Mouse (Mus musculus) left cerebral cortex, adult 2 months (tissue): ENCODE data around the gene Prr15. TPM values are rescaled to one million over a fixed set of nuclear protein-coding genes. Genes with fewer than 3 reads are reported as not detected.

Source experiments
- DNase-seq, 2 experiments: peaks; one replicate each; pipeline ENCODE4 v3.0.0; 2021 to 2022; ENCODE audit warnings: low spot score in 2 of 2, mixed read lengths in 1 of 2; ENCODE audit errors: extremely low spot score in 1 of 2
- H3K27ac ChIP-seq: fragments of 200-600 bp; 2 replicates; pipeline ENCODE4 v1.8.1; 2022
- H3K4me3 ChIP-seq: fragments of 200-600 bp; 2 replicates; pipeline ENCODE4 v1.8.1; 2022
- CTCF ChIP-seq: fragments of 200-600 bp; IDR thresholded peaks from 2 replicates; pipeline ENCODE4 v1.8.1; 2022; ENCODE audit warnings: antibody characterized with exemption, mild to moderate bottlenecking, moderate library complexity
- intact Hi-C: fragments of 180-260 bp; cut with DNase I; formaldehyde crosslinking; loops from one replicate; pipeline ENCODE4 v1.15.1; 2025
- total RNA-seq, 2 experiments: library from RNA; stranded (reverse); gene quantifications; 2 replicates each; pipeline ENCODE4 v1.2.3; 2021

The Prr15 gene
- total RNA-seq, 2 experiments from 2014 or later = 2.0 to 2.9 TPM

- DNase-seq = no peak
- Histone ChIP-seq H3K27ac (no peak overlapping the region), H3K4me3 (no peak overlapping the region)
- intact Hi-C loops = no loop called here
- no peak for TF ChIP-seq CTCF
These were observed 19.9 kb upstream of the Prr15 start for GRCm38 (mm10) chr6:54305777-54306176.

GRCm38 (mm10) chr6:54313071-54313470, 12.6 kb upstream of the Prr15 start:
- intact Hi-C loops = no loop called here
- DNase-seq = no peak
- no peak overlapping the region for H3K4me3 ChIP-seq
- no peak for TF ChIP-seq CTCF
- no peak overlapping the region for H3K27ac ChIP-seq

GRCm38 (mm10) chr6:54318618-54319017, 7.0 kb upstream of the Prr15 start:
- no peak overlapping the region for H3K4me3 ChIP-seq
- TF ChIP-seq CTCF = no peak
- DNase-seq = no peak
- no peak overlapping the region for H3K27ac ChIP-seq
- intact Hi-C loops = no loop called here

DNA sequence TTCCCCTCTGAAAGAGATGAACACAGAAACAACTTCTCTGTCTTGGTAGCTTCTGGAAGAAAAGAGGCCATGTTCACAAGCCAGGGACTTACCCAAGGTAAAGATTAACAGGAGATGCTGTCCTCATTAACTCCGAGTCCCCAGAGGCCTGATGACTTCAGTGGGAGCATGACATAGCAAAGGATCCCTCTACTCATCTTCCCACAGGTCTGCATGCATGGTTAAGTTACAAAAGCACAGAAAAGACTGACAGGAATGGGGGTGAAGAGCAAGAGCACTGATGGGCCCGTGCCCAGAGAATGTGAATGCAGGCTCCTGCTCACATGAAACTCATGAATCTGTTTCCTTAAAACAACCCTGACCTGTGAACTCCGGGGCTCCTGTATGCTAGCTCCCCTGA, 6.4 kb upstream of the Prr15 start:
- Histone ChIP-seq H3K27ac (no peak overlapping the region), H3K4me3 (no peak overlapping the region)
- no peak for DNase-seq
- TF ChIP-seq CTCF = no peak
- intact Hi-C loops = no loop called here

GRCm38 (mm10) chr6:54320236-54320635, 5.4 kb upstream of the Prr15 start:
- DNase-seq = no peak
- intact Hi-C loops = no loop called here
- no peak for TF ChIP-seq CTCF

GRCm38 (mm10) chr6:54326671-54327625, 1.3 kb downstream of the Prr15 start:
- TF ChIP-seq CTCF = no peak
- intact Hi-C loops = loop anchor here (5.0 kb wide), 1 partner anchor 75 kb away; no protein-coding TSS in a partner anchor
- peak; percentile 51 to 60 for DNase-seq
- Histone ChIP-seq H3K27ac (no peak overlapping the region), H3K4me3 (peak overlapping the region; percentile 61)

More at GRCm38 (mm10) chr6:54320236-54320635, 5.4 kb upstream of the Prr15 start:
- Histone ChIP-seq H3K4me3 (no peak overlapping the region), H3K27ac (no peak overlapping the region)

- H3K4me3 ChIP-seq = peak overlapping the region; percentile 61
- intact Hi-C loops = loop anchor here (5.0 kb wide), 1 partner anchor 75 kb away; no protein-coding TSS in a partner anchor
- peak; percentile 51 to 71 for DNase-seq
- no peak for TF ChIP-seq CTCF
- H3K27ac ChIP-seq = no peak overlapping the region
These were observed 2.0 kb downstream of the Prr15 start for GRCm38 (mm10) chr6:54327626-54328003.

GRCm38 (mm10) chr6:54328783-54329182, 3.1 kb downstream of the Prr15 start:
- no peak for DNase-seq
- intact Hi-C loops = loop anchor here (5.0 kb wide), 1 partner anchor 76 kb away; no protein-coding TSS in a partner anchor
- Histone ChIP-seq H3K27ac (no peak overlapping the region), H3K4me3 (no peak overlapping the region)
- no peak for TF ChIP-seq CTCF

GRCm38 (mm10) chr6:54329598-54329997, 4.0 kb downstream of the Prr15 start:
- DNase-seq = no peak
- intact Hi-C loops = loop anchor here (5.0 kb wide), 1 partner anchor 77 kb away; no protein-coding TSS in a partner anchor
- no peak overlapping the region for H3K4me3 ChIP-seq
- TF ChIP-seq CTCF = no peak
- no peak overlapping the region for H3K27ac ChIP-seq

GRCm38 (mm10) chr6:54330166-54330565, 4.5 kb downstream of the Prr15 start:
- TF ChIP-seq CTCF = no peak
- DNase-seq = no peak
- intact Hi-C loops = no loop called here
- Histone ChIP-seq H3K4me3 (no peak overlapping the region), H3K27ac (no peak overlapping the region)

DNA sequence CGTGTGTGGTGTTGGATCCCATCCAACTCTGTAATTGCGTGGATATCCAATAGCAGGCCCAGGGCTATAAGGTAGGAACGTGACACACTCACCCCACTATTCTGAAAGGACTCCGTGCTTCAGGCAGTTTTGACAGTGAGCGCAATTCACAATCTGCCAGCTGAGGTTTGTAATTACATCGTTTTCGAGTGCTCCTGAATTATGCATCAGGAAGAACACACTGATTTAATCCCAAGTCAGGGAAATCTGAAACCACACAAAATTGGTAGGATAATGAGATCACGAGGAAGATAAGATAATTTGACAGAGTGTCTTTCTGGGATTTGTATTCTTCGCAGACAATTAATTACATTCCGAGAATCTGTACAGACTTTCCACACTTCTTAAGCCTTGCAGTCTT, 6.1 kb downstream of the Prr15 start:
- DNase-seq = no peak
- Histone ChIP-seq H3K4me3 (no peak overlapping the region), H3K27ac (no peak overlapping the region)
- TF ChIP-seq CTCF = no peak
- intact Hi-C loops = no loop called here

DNA sequence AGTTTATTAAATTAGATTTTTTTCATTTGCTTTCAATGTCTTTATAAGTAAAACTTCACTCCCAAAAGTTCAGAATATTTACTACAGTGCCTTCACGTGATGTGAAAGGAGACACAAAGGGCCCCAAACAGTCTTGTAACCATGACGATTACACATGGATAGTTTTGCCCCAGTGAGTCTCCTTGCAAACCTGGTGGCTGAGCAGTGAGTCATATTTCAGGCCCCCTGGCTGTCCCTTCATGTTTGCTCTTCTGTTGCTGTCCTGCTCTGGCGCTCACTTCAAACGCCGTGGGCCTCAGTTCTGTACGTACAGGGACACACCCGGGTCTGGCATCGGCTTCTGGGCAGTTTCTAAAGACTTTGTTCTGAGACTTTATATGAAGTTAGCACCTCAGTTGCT, 6.6 kb downstream of the Prr15 start:
- H3K4me3 ChIP-seq = no peak overlapping the region
- TF ChIP-seq CTCF = no peak
- intact Hi-C loops = no loop called here
- no peak for DNase-seq
- no peak overlapping the region for H3K27ac ChIP-seq

GRCm38 (mm10) chr6:54333116-54333651, 7.5 kb downstream of the Prr15 start:
- Histone ChIP-seq H3K27ac (no peak overlapping the region), H3K4me3 (no peak overlapping the region)
- no peak for TF ChIP-seq CTCF
- no peak for DNase-seq
- intact Hi-C loops = no loop called here
